ENCODE assay signal across 8 mouse cellular contexts in the genomic region with DNA sequence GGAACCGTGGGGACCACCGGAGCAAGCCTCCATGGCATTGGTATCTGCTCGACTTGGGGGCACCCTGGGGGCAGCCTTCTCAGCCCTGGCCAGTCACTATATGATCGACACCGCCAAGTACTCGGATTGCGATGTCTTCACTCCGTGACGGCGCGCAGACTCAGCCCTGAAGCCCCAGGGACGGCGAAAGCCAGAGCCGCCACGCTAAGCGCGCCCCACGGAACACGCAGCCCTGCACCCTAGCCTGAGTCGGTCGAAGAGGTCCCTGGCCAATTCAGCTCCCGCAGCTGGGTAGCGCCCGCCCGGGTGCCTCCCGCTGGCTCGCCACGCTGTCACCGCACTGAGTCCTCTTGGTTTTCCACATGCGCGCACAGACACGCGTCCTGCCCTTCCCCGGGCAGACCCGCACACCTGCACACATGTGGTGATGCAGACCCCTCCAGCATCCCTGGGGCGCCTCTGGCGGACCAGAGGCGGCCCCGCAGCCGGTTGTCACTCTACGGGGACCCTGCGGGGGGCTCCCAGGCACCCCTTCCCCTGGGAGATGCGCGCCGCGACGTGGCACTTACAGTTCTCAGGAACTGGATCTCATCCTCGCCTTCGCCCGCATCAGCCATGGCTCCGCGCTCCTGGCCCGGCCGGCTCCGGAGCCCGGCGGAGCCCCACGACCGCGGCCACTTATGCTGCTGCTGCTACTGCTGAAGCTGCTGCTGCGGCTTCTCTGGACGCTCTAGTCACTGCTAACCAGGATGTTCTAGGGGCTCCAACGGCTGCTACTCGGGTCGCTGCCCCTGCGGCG. TPM values are rescaled to one million over a fixed set of nuclear protein-coding genes. Genes with fewer than 3 reads are reported as not detected.
DNase-seq lines count a peak whose midpoint lies in the region; ATAC-seq and TF ChIP-seq lines count a peak whose summit lies in the region.

No protein-coding gene starts in this region.

- TF ChIP-seq POLR2A in testis, adult 2 months (IDR thresholded peaks at IDR 0.05; ENCODE audit: control insufficient read depth, low read depth, low read length) = no peak

- H3K4me2 ChIP-seq in midbrain, embryonic 15.5 days = peak overlapping the region; percentile 72

- under 1% methylated on average over 67 of the region's 67 CpGs for WGBS in midbrain, embryonic 15.5 days

- intact Hi-C loops in heart, postnatal 14 days (cut with DNase I) = loop anchor here (5.0 kb wide), 1 partner anchor 344 kb away; no protein-coding TSS in a partner anchor
- intact Hi-C loops in left cerebral cortex, postnatal 25 days (cut with DNase I) = loop anchor here (2.0 to 5.0 kb wide), 3 partner anchors 61 to 224 kb away; no protein-coding TSS in a partner anchor

- peak overlapping the region; percentile 76 for H3K27ac ChIP-seq in midbrain, embryonic 15.5 days
- no peak overlapping the region for H3K27ac ChIP-seq in testis, adult 2 months (ENCODE audit: control insufficient read depth, insufficient read depth, low read depth, low read length)

- no peaks in the 10 kb centered on the region for H3K27me3 ChIP-seq in midbrain, embryonic 15.5 days (replicated peaks)
- H3K27me3 ChIP-seq in testis, adult 2 months (ENCODE audit: control insufficient read depth, insufficient read depth, low read length) = no peaks in the 10 kb centered on the region

- H3K36me3 ChIP-seq in midbrain, embryonic 15.5 days (replicated peaks) = no peaks in the 10 kb centered on the region
- no peaks in the 10 kb centered on the region for H3K36me3 ChIP-seq in testis, adult 2 months (ENCODE audit: control insufficient read depth, insufficient read depth, low read length)

- no peak for TF ChIP-seq CTCF in testis, adult 2 months (IDR thresholded peaks at IDR 0.05; ENCODE audit: control insufficient read depth, insufficient read depth, insufficient replicate concordance, low read depth, low read length)

- H3K9ac ChIP-seq in midbrain, embryonic 15.5 days = peak overlapping the region; percentile 64

- no peaks in the 10 kb centered on the region for H3K9me3 ChIP-seq in midbrain, embryonic 15.5 days

- DNase-seq in CD4-positive, CD25-positive, alpha-beta regulatory T cell, adult 2 months (ENCODE audit: low read depth, low spot score) = peak; percentile 12
- DNase-seq in ZHBTc4 (ENCODE audit: low read depth, low spot score) = peak; percentile 75
- peak; percentile 59 for DNase-seq in embryo, embryonic 11 days
- peak; percentile 18 to 23 for DNase-seq in heart, postnatal 14 days
- DNase-seq in left cerebral cortex, postnatal 25 days (ENCODE audit: low spot score in 2 of 2) = peak; percentile 54 to 61

- peak overlapping the region; percentile 68 for H3K4me3 ChIP-seq in midbrain, embryonic 15.5 days
- peak overlapping the region; percentile 32 for H3K4me3 ChIP-seq in testis, adult 2 months (ENCODE audit: control insufficient read depth, low read depth, low read length)

- H3K4me1 ChIP-seq in midbrain, embryonic 15.5 days = peaks cover 23% of the 10 kb centered on the region
- H3K4me1 ChIP-seq in testis, adult 2 months (ENCODE audit: control insufficient read depth, insufficient read depth, low read length) = peaks cover 9% of the 10 kb centered on the region

- ATAC-seq in CD4-positive, CD25-positive, alpha-beta regulatory T cell, adult 4 months = no peak
- ATAC-seq in midbrain, embryonic 15.5 days (replicated peaks) = peak; percentile 85

RNA-seq across cellular contexts. Expression of gene Ryr2, which starts 0.7 kb away (rescaled TPM):
- under 1 TPM; 0.34 to 0.78 TPM for polyA plus RNA-seq in CD4-positive, CD25-positive, alpha-beta regulatory T cell, adult 4 months (2017; shearing (Covaris generic))
- total RNA-seq in heart, postnatal 14 days (2021) = 1,000 to 10,000 TPM in 1 of 2 experiments, 100 to 1,000 TPM in 1; 977 to 1,003 TPM
- total RNA-seq in left cerebral cortex, postnatal 25 days (2021) = 100 to 1,000 TPM; 170 to 177 TPM
- 3.5 and 4.4 TPM in 2 replicates for polyA plus RNA-seq in midbrain, embryonic 15.5 days (2015; fragmentation: Nextera tagmentation; extraction: Ambion mirVana)
- 0.36 and 0.41 TPM in 2 replicates for polyA plus RNA-seq in testis, adult 2 months (2012; rRNA removed)

Comparison
In these comparisons a context has a peak if more than half of its experiments do, and no peak if none do; other contexts are left out.
1. DNase-seq: peak in every context shown above with its lines; median percentile 75 in ZHBTc4; 59 in embryo, embryonic 11 days; 58 in left cerebral cortex, postnatal 25 days; 20 in heart, postnatal 14 days; 12 in CD4-positive, CD25-positive, alpha-beta regulatory T cell, adult 2 months.